Mouse (Mus musculus) layer of hippocampus, adult 18-20 months (tissue): Measurements from ENCODE around the gene Rab42. TPM values are rescaled to one million over a fixed set of nuclear protein-coding genes. Genes with fewer than 3 reads are reported as not detected.

Experiments used
- DNase-seq, 2 experiments: peaks; one replicate each; pipeline ENCODE4 v3.0.0; 2022; ENCODE audit warnings: low spot score in 2 of 2
- total RNA-seq, 2 experiments: library from RNA; stranded (reverse); gene quantifications; 2 replicates each; pipeline ENCODE4 v1.2.3; 2021

Rab42 gene
- total RNA-seq, 2 experiments from 2014 or later = 1.2 to 2.5 TPM

GRCm38 (mm10) chr4:132274156-132274862 lies 28.9 kb downstream of the Rab42 start, which contains the start of gene Taf12:
Gene Taf12 (plus strand): TSS chr4:132274375.
- DNase-seq = peak; percentile 91 to 94

- DNase-seq = no peak
Measured at GRCm38 (mm10) chr4:132273166-132273565, 30.0 kb downstream of the Rab42 start.

GRCm38 (mm10) chr4:132269740-132270560 lies 33.2 kb downstream of the Rab42 start:
- DNase-seq = peak; percentile 78 to 87

- DNase-seq = no peak
Measured at GRCm38 (mm10) chr4:132268871-132269739, 34.1 kb downstream of the Rab42 start.

- peak in 1 of 2 experiments; percentile 60 for DNase-seq
Measured at GRCm38 (mm10) chr4:132266835-132267349, 36.3 kb downstream of the Rab42 start.

GRCm38 (mm10) chr4:132263313-132263712 lies 39.9 kb downstream of the Rab42 start:
- no peak for DNase-seq

- DNase-seq = no peak
Measured at GRCm38 (mm10) chr4:132262358-132262616, 40.9 kb downstream of the Rab42 start.

GRCm38 (mm10) chr4:132261514-132262357 lies 41.4 kb downstream of the Rab42 start, which contains the start of gene Gmeb1:
Gene Gmeb1 (minus strand): TSS chr4:132261602.
- DNase-seq = peak; percentile 59 to 82

- no peak for DNase-seq
Measured at GRCm38 (mm10) chr4:132260404-132261379, 42.5 kb downstream of the Rab42 start.

- DNase-seq = no peak
Measured at GRCm38 (mm10) chr4:132259248-132259647, 43.9 kb downstream of the Rab42 start.

GRCm38 (mm10) chr4:132256384-132256783 lies 46.8 kb downstream of the Rab42 start:
- no peak for DNase-seq

- DNase-seq = no peak
Measured at GRCm38 (mm10) chr4:132254986-132255385, 48.2 kb downstream of the Rab42 start.

- no peak for DNase-seq
Measured at GRCm38 (mm10) chr4:132253622-132254021, 49.6 kb downstream of the Rab42 start.

GRCm38 (mm10) chr4:132253128-132253527 lies 50.1 kb downstream of the Rab42 start:
- no peak for DNase-seq

Other genes starting within 250 kb of the Rab42 start
- not detected for gene Gm10300, start 228.7 kb downstream of the Rab42 start, total RNA-seq
- 10 to 100 TPM; 16.2 to 20.8 TPM for gene Epb41, start 228.1 kb downstream of the Rab42 start, total RNA-seq
- gene Oprd1, start 158.9 kb downstream of the Rab42 start, total RNA-seq = 10 to 100 TPM; 11.3 to 12.2 TPM
- 10 to 100 TPM; 48.5 to 48.6 TPM for gene Ythdf2, start 91.1 kb downstream of the Rab42 start, total RNA-seq
- 10 to 100 TPM; 21.4 to 23.4 TPM for gene Gmeb1, start 41.8 kb downstream of the Rab42 start, total RNA-seq
- gene Taf12, start 29.0 kb downstream of the Rab42 start, total RNA-seq = 10 to 100 TPM; 25.1 to 26.7 TPM
- 10 to 100 TPM; 21.9 to 22.0 TPM for gene Trnau1ap, start 26.2 kb upstream of the Rab42 start, total RNA-seq
- gene Rcc1, start 50.2 kb upstream of the Rab42 start, total RNA-seq = 10 to 100 TPM in 1 of 2 experiments, 1 to 10 TPM in 1; 9.8 to 12.3 TPM
- gene Phactr4, start 119.1 kb upstream of the Rab42 start, total RNA-seq = 10 to 100 TPM; 10.7 to 12.4 TPM
- 1 to 10 TPM; 7.9 to 9.7 TPM for gene Med18, start 160.5 kb upstream of the Rab42 start, total RNA-seq
- gene Sesn2, start 207.1 kb upstream of the Rab42 start, total RNA-seq = 10 to 100 TPM; 14.4 to 16.8 TPM
- gene Atpif1, start 230.3 kb upstream of the Rab42 start, total RNA-seq = 100 to 1,000 TPM; 426 to 434 TPM
- 10 to 100 TPM; 87.9 to 92.5 TPM for gene Dnajc8, start 232.2 kb upstream of the Rab42 start, total RNA-seq